Mouse (Mus musculus) ES-Bruce4 (cell line): ENCODE measurements at regions not wholly inside any gene's neighbourhood (a gene's known extent, or its start where the extent isn't known, plus 50 kb on each side); places are given as distances from the start of the nearest gene placed in this dataset.

Experiments
- CTCF ChIP-seq: IDR thresholded peaks from one replicate; pipeline ENCODE4 v1.8.1; 2011; ENCODE audit warnings: low read depth, low read length
- EP300 ChIP-seq: IDR thresholded peaks from 2 replicates; pipeline ENCODE4 v1.6.1; 2011; ENCODE audit warnings: low read depth, low read length; ENCODE audit not compliant: insufficient read depth
- POLR2A ChIP-seq: IDR thresholded peaks from one replicate; pipeline ENCODE4 v1.8.1; 2011; ENCODE audit warnings: low read length; ENCODE audit not compliant: insufficient read depth

GRCm38 (mm10) chr14:120797916-120798490 lies 113.0 kb upstream of the Ipo5 start:
- TF ChIP-seq CTCF (no peak), POLR2A (no peak), EP300 (no peak)
